Mouse (Mus musculus): Measurements from ENCODE around the gene BC117090. TPM values are rescaled to one million over a fixed set of nuclear protein-coding genes. Genes with fewer than 3 reads are reported as not detected.
"Not testable (repeated sequence)": the region's sequence is repeated elsewhere in the genome, so short reads cannot be mapped to it uniquely, and the experiment has no call there.

Gene BC117090
- polyA plus RNA-seq (2015; fragmentation: Nextera tagmentation; extraction: Ambion mirVana) = not detected in 2 replicates

GRCm38 (mm10) chr16:36334232-36334631 is at the start of gene BC117090:
Gene BC117090 (minus strand): TSS chr16:36334332.
- no peak for ATAC-seq (ENCODE audit: borderline replicate concordance, extremely low read depth, low FRiP score, low TSS enrichment)
- WGBS = 71% methylated on average over 3 of the region's 3 CpGs

GRCm38 (mm10) chr16:36367648-36368047 is 33.5 kb upstream of the BC117090 start, which contains the start of gene BC100530:
Gene BC100530 (minus strand): TSS chr16:36367748.
- not testable (repeated sequence) for H3K9me3 ChIP-seq; ATAC-seq (ENCODE audit: borderline replicate concordance, extremely low read depth, low FRiP score, low TSS enrichment); H3K9ac ChIP-seq; H3K36me3 ChIP-seq; H3K4me3 ChIP-seq; H3K27ac ChIP-seq; H3K4me1 ChIP-seq; H3K4me2 ChIP-seq; H3K27me3 ChIP-seq
- 69% methylated on average over 3 of the region's 3 CpGs for WGBS

More at GRCm38 (mm10) chr16:36334232-36334631, at the start of gene BC117090:
- Histone ChIP-seq H3K27ac (no peak within 1 kb of the TSS), H3K9me3 (no peaks in the 10 kb centered on the region), H3K9ac (no peak within 1 kb of the TSS), H3K4me1 (no peaks in the 10 kb centered on the region), H3K4me3 (no peak within 1 kb of the TSS), H3K27me3 (no peaks in the 10 kb centered on the region), H3K4me2 (no peak within 1 kb of the TSS), H3K36me3 (no peaks in the 10 kb centered on the region)

GRCm38 (mm10) chr16:36337171-36337570 is 3.0 kb upstream of the BC117090 start:
- no peak overlapping the region for H3K4me3 ChIP-seq
- WGBS = 49% methylated on average over 2 of the region's 2 CpGs
- no peaks in the 10 kb centered on the region for H3K4me1 ChIP-seq
- no peaks in the 10 kb centered on the region for H3K27me3 ChIP-seq
- H3K9ac ChIP-seq = no peak overlapping the region
- no peak overlapping the region for H3K4me2 ChIP-seq
- no peak for ATAC-seq (ENCODE audit: borderline replicate concordance, extremely low read depth, low FRiP score, low TSS enrichment)
- no peaks in the 10 kb centered on the region for H3K36me3 ChIP-seq
- no peak overlapping the region for H3K27ac ChIP-seq
- no peaks in the 10 kb centered on the region for H3K9me3 ChIP-seq

GRCm38 (mm10) chr16:36319286-36319685 is 14.8 kb downstream of the BC117090 start:
- no peak overlapping the region for H3K4me2 ChIP-seq
- no peak for ATAC-seq (ENCODE audit: borderline replicate concordance, extremely low read depth, low FRiP score, low TSS enrichment)
- no peak overlapping the region for H3K27ac ChIP-seq
- H3K36me3 ChIP-seq = no peaks in the 10 kb centered on the region
- H3K9me3 ChIP-seq = no peaks in the 10 kb centered on the region
- H3K27me3 ChIP-seq = no peaks in the 10 kb centered on the region
- no peaks in the 10 kb centered on the region for H3K4me1 ChIP-seq
- no peak overlapping the region for H3K9ac ChIP-seq
- no peak overlapping the region for H3K4me3 ChIP-seq

GRCm38 (mm10) chr16:36316111-36316510 is 18.0 kb downstream of the BC117090 start:
- not testable (repeated sequence) for H3K9me3 ChIP-seq; H3K4me2 ChIP-seq; H3K27ac ChIP-seq; H3K27me3 ChIP-seq; ATAC-seq (ENCODE audit: borderline replicate concordance, extremely low read depth, low FRiP score, low TSS enrichment); H3K36me3 ChIP-seq; H3K4me1 ChIP-seq; H3K4me3 ChIP-seq; H3K9ac ChIP-seq
- WGBS = 75% methylated on average over 6 of the region's 6 CpGs

GRCm38 (mm10) chr16:36307631-36308030 is 26.5 kb downstream of the BC117090 start:
- Histone ChIP-seq H3K4me2 (no peak overlapping the region), H3K27me3 (no peaks in the 10 kb centered on the region), H3K9me3 (no peaks in the 10 kb centered on the region), H3K36me3 (no peaks in the 10 kb centered on the region), H3K27ac (no peak overlapping the region), H3K9ac (no peak overlapping the region), H3K4me1 (no peaks in the 10 kb centered on the region), H3K4me3 (no peak overlapping the region)
- no peak for ATAC-seq (ENCODE audit: borderline replicate concordance, extremely low read depth, low FRiP score, low TSS enrichment)
- 62% methylated on average over 4 of the region's 4 CpGs for WGBS

GRCm38 (mm10) chr16:36289140-36289539 is 45.0 kb downstream of the BC117090 start:
- WGBS = 74% methylated on average over 4 of the region's 4 CpGs
- ATAC-seq (ENCODE audit: borderline replicate concordance, extremely low read depth, low FRiP score, low TSS enrichment) = no peak
- H3K9me3 ChIP-seq = no peaks in the 10 kb centered on the region

GRCm38 (mm10) chr16:36276796-36277195 is 57.3 kb downstream of the BC117090 start, which contains the start of gene Stfa1:
Gene Stfa1 (plus strand): TSS chr16:36276951.
- not testable (repeated sequence) for ATAC-seq (ENCODE audit: borderline replicate concordance, extremely low read depth, low FRiP score, low TSS enrichment); H3K36me3 ChIP-seq; H3K9ac ChIP-seq; H3K4me2 ChIP-seq; H3K4me1 ChIP-seq; H3K9me3 ChIP-seq; H3K27me3 ChIP-seq; H3K4me3 ChIP-seq; H3K27ac ChIP-seq
- 84% methylated on average over 4 of the region's 4 CpGs for WGBS

More at GRCm38 (mm10) chr16:36289140-36289539, 45.0 kb downstream of the BC117090 start:
- no peak overlapping the region for H3K27ac ChIP-seq
- H3K4me2 ChIP-seq = no peak overlapping the region
- H3K36me3 ChIP-seq = no peaks in the 10 kb centered on the region
- H3K27me3 ChIP-seq = no peaks in the 10 kb centered on the region
- H3K4me1 ChIP-seq = no peaks in the 10 kb centered on the region
- H3K4me3 ChIP-seq = no peak overlapping the region
- H3K9ac ChIP-seq = no peak overlapping the region

Other genes with a start within 250 kb of the BC117090 start
- 0.05 and 0.12 TPM in 2 replicates for gene Csta1, start 203.1 kb downstream of the BC117090 start, polyA plus RNA-seq (2015; fragmentation: Nextera tagmentation; extraction: Ambion mirVana)
- 0.56 and 0.91 TPM in 2 replicates for gene Stfa2l1, start 177.5 kb downstream of the BC117090 start, polyA plus RNA-seq (2015; fragmentation: Nextera tagmentation; extraction: Ambion mirVana)
- gene Gm5483, start 150.1 kb downstream of the BC117090 start, polyA plus RNA-seq (2015; fragmentation: Nextera tagmentation; extraction: Ambion mirVana) = 1.0 and 2.4 TPM in 2 replicates
- gene Gm5416, start 123.9 kb downstream of the BC117090 start, polyA plus RNA-seq (2015; fragmentation: Nextera tagmentation; extraction: Ambion mirVana) = not detected in 2 replicates
- 0.59 and 0.91 TPM in 2 replicates for gene 2010005H15Rik, start 112.9 kb downstream of the BC117090 start, polyA plus RNA-seq (2015; fragmentation: Nextera tagmentation; extraction: Ambion mirVana)
- gene Stfa1, start 57.4 kb downstream of the BC117090 start, polyA plus RNA-seq (2015; fragmentation: Nextera tagmentation; extraction: Ambion mirVana) = 3.7 and 4.6 TPM in 2 replicates
- gene BC100530, start 33.4 kb upstream of the BC117090 start, polyA plus RNA-seq (2015; fragmentation: Nextera tagmentation; extraction: Ambion mirVana) = 2.6 and 3.1 TPM in 2 replicates
- 0.39 and 0.84 TPM in 2 replicates for gene Stfa2, start 74.1 kb upstream of the BC117090 start, polyA plus RNA-seq (2015; fragmentation: Nextera tagmentation; extraction: Ambion mirVana)
- gene Stfa3, start 121.1 kb upstream of the BC117090 start, polyA plus RNA-seq (2015; fragmentation: Nextera tagmentation; extraction: Ambion mirVana) = 0.42 and 1.4 TPM in 2 replicates
- gene Casr, start 227.8 kb upstream of the BC117090 start, polyA plus RNA-seq (2015; fragmentation: Nextera tagmentation; extraction: Ambion mirVana) = 0.04 TPM in 1 of 2 replicates, not detected in the other

Measured in lung, embryonic 15.5 days (tissue).